25 mouse cellular contexts compared by ENCODE assay signal in the genomic region with DNA sequence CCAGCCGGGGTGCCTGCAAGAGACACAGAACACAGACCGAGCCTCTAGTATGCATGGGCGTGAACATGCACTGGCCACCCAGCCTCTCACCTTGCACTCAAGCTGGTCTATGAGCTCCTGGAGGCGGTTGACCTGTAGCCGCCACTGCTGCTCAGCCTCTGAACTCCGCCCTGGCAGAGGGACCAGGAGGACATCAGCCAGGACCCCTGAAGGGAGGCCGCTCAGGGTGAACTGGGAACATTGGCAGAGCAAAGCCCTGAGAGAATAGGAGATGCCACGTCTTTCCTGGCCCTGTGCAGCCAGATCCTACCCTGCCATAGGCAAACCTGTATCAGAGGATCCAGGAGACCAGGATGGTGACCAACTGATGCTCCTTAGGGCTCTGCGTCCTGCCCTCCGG. TPM values are rescaled to one million over a fixed set of nuclear protein-coding genes. Genes with fewer than 3 reads are reported as not detected.
A peak's percentile ranks its signal among the peaks of the same experiment; 100 is the strongest.
DNase-seq lines count a peak whose midpoint lies in the region; ATAC-seq and TF ChIP-seq lines count a peak whose summit lies in the region.
"Had no signal": no experiment of that assay in that cellular context is flagged by ENCODE, and none has a peak within 500 bp of the region (broad histone marks: within the 10 kb centered on the region; RNA-seq: fewer than 3 reads in every experiment).

A gene (plus strand): TSS at position 375 of the 400 bp plus-strand sequence.

- TF ChIP-seq CTCF in hindbrain, postnatal 0 days (IDR thresholded peaks at IDR 0.05; ENCODE audit: low read depth), result no peak

- H3K4me1 ChIP-seq in hindbrain, embryonic 11.5 days (replicated peaks; ENCODE audit: control insufficient read depth, insufficient read depth, low read length), result 0 out of 2 replicates have a peak, but pooled peaks cover 3% of the 10 kb centered on the region
- peaks cover 9% of the 10 kb centered on the region for H3K4me1 ChIP-seq in hindbrain, postnatal 0 days (ENCODE audit: insufficient read depth, low read length)

- H3K27ac ChIP-seq in hindbrain, embryonic 11.5 days (ENCODE audit: low read depth, low read length), result no peak within 1 kb of the TSS
- no peak within 1 kb of the TSS for H3K27ac ChIP-seq in hindbrain, postnatal 0 days
- H3K27ac ChIP-seq: embryonic facial prominence, embryonic 13.5 days; forebrain, embryonic 10.5 days; heart, adult 2 months; heart, embryonic 13.5 days; hindbrain, embryonic 12.5 days; liver, embryonic 14.5 days; midbrain, embryonic 12.5 days had no signal

- DNase-seq in cerebellum, adult 8-10 months, result peak; percentile 19
- no peak for DNase-seq in cerebellum, adult 11 months
- DNase-seq in hindbrain, embryonic 11.5 days (ENCODE audit: low spot score), result peak; percentile 1
- DNase-seq in hindbrain, postnatal 0 days (ENCODE audit: low spot score), result no peak
- DNase-seq in cerebellum, adult 9-11 months, result peak; percentile 23
- DNase-seq in cerebellum, postnatal 25 days, result peak; percentile 45 to 49
- DNase-seq in embryo, embryonic 10 days (ENCODE audit: low spot score), result no peak
- DNase-seq: adrenal gland, postnatal 10 days; forebrain, postnatal 0 days; heart, adult 2 months; heart, postnatal 10 days; kidney, adult 11 months; kidney, postnatal 14 days; liver; lung, adult 2 months; lung, postnatal 10 days; thymus, postnatal 25 days had no signal

- ATAC-seq in hindbrain, embryonic 11.5 days (ENCODE audit: low FRiP score), result no peak
- ATAC-seq in hindbrain, postnatal 0 days, result no peak
- ATAC-seq: forebrain, postnatal 0 days; Patski had no signal

- 91% methylated on average over 10 of the region's 10 CpGs for WGBS in hindbrain, embryonic 11.5 days
- whole genome bisulfite sequencing in hindbrain, postnatal 0 days, result 92% methylated on average over 10 of the region's 10 CpGs

- H3K9ac ChIP-seq in hindbrain, embryonic 11.5 days (ENCODE audit: low read depth, low read length), result no peak within 1 kb of the TSS
- H3K9ac ChIP-seq in hindbrain, postnatal 0 days (replicated peaks; ENCODE audit: low read length), result no peak within 1 kb of the TSS
- H3K9ac ChIP-seq: embryonic facial prominence, embryonic 13.5 days; forebrain, postnatal 0 days; heart, embryonic 13.5 days; hindbrain, embryonic 12.5 days; liver, embryonic 14.5 days; midbrain, embryonic 12.5 days had no signal

- H3K4me2 ChIP-seq in hindbrain, embryonic 11.5 days (replicated peaks; ENCODE audit: low read depth, low read length), result no peak within 1 kb of the TSS
- no peak within 1 kb of the TSS for H3K4me2 ChIP-seq in hindbrain, postnatal 0 days (ENCODE audit: low read depth, low read length)
- H3K4me2 ChIP-seq: embryonic facial prominence, embryonic 13.5 days; heart, embryonic 13.5 days; hindbrain, embryonic 12.5 days; midbrain, embryonic 12.5 days had no signal

- H3K27me3 ChIP-seq in hindbrain, embryonic 11.5 days (ENCODE audit: control insufficient read depth, insufficient read depth, low read length), result peaks cover 9% of the 10 kb centered on the region; the same call in 1 of the 2 replicates
- no peaks in the 10 kb centered on the region for H3K27me3 ChIP-seq in hindbrain, postnatal 0 days (ENCODE audit: insufficient read depth, low read length)
- H3K27me3 ChIP-seq: Patski had no signal

- no peak within 1 kb of the TSS for H3K4me3 ChIP-seq in hindbrain, embryonic 11.5 days (ENCODE audit: low read depth, low read length)
- H3K4me3 ChIP-seq in hindbrain, postnatal 0 days (ENCODE audit: low read length), result no peak within 1 kb of the TSS
- H3K4me3 ChIP-seq: embryonic facial prominence, embryonic 13.5 days; forebrain, embryonic 10.5 days; heart, adult 2 months; heart, embryonic 13.5 days; hindbrain, embryonic 12.5 days; midbrain, embryonic 12.5 days had no signal

- H3K9me3 ChIP-seq in hindbrain, embryonic 11.5 days (ENCODE audit: control insufficient read depth, low read length), result no peaks in the 10 kb centered on the region
- H3K9me3 ChIP-seq in hindbrain, postnatal 0 days (ENCODE audit: low read length), result no peaks in the 10 kb centered on the region
- H3K9me3 ChIP-seq: embryonic facial prominence, embryonic 13.5 days; forebrain, embryonic 10.5 days; heart, embryonic 13.5 days; hindbrain, embryonic 12.5 days; midbrain, embryonic 12.5 days had no signal

- no peaks in the 10 kb centered on the region for H3K36me3 ChIP-seq in hindbrain, embryonic 11.5 days (ENCODE audit: control insufficient read depth, insufficient read depth, low read length)
- no peaks in the 10 kb centered on the region for H3K36me3 ChIP-seq in hindbrain, postnatal 0 days (ENCODE audit: insufficient read depth, low read length)
- H3K36me3 ChIP-seq: midbrain, embryonic 12.5 days had no signal

RNA-seq across cellular contexts. Expression of the gene that starts here (rescaled TPM):
- polyA plus RNA-seq in hindbrain, embryonic 11.5 days (2014; fragmentation: Nextera tagmentation; extraction: Ambion mirVana), result 2.5 and 3.0 TPM in 2 replicates
- total RNA-seq in hindbrain, postnatal 0 days (2014; rRNA removed), result 0.90 and 1.9 TPM in 2 replicates
- 3.9 and 4.0 TPM in 2 replicates for polyA plus RNA-seq in hindbrain, postnatal 0 days (2015; fragmentation: Nextera tagmentation; extraction: Ambion mirVana)
- total RNA-seq: gastrocnemius, adult 8-10 months; heart, adult 2 months had no signal
- polyA plus RNA-seq: heart, embryonic 13.5 days; lung, adult 2 months had no signal

Comparison
In these comparisons a context has a peak if more than half of its experiments do, and no peak if none do; other contexts are left out.
1. DNase-seq: peak in cerebellum, adult 8-10 months (single experiment), hindbrain, embryonic 11.5 days (single experiment), cerebellum, adult 9-11 months (single experiment) and cerebellum, postnatal 25 days (2 of 2); none in cerebellum, adult 11 months (single experiment), hindbrain, postnatal 0 days (single experiment) and embryo, embryonic 10 days (single experiment).